Mouse (Mus musculus) heart, adult 2 months (tissue): ENCODE results near the gene Nsg1.

Source experiments
- CTCF ChIP-seq: fragments of 200-600 bp; IDR thresholded peaks from 2 replicates; pipeline ENCODE4 v1.8.1; 2022; ENCODE audit warnings: antibody characterized with exemption, mild to moderate bottlenecking, moderate library complexity
- POLR2A ChIP-seq: fragments of 200-500 bp; IDR thresholded peaks from 2 replicates; pipeline ENCODE4 v1.6.1; 2011; ENCODE audit warnings: mild to moderate bottlenecking, low read depth, low read length, control low read depth; ENCODE audit not compliant: insufficient read depth

GRCm38 (mm10) chr5:38102945-38103344, 56.8 kb downstream of the Nsg1 start:
- TF ChIP-seq POLR2A: no peak
- TF ChIP-seq CTCF: no peak
